Mouse (Mus musculus) right cerebral cortex, postnatal 14 days (tissue): ENCODE measurements at regions not wholly inside any gene's neighbourhood (a gene's known extent, or its start where the extent isn't known, plus 50 kb on each side); places are given as distances from the start of the nearest gene placed in this dataset.

Source experiments
- DNase-seq: peaks from one replicate; pipeline ENCODE4 v3.0.0; 2022

GRCm38 (mm10) chr9:61144685-61145318 is 227.4 kb upstream of the Tle3 start:
- no peak for DNase-seq

- no peak for DNase-seq
These were observed 226.4 kb upstream of the Tle3 start for GRCm38 (mm10) chr9:61145738-61146137.

- DNase-seq: no peak
These were observed 221.0 kb upstream of the Tle3 start for GRCm38 (mm10) chr9:61151201-61151600.

GRCm38 (mm10) chr9:61151901-61152337 is 220.2 kb upstream of the Tle3 start:
- no peak for DNase-seq

GRCm38 (mm10) chr9:61154721-61155120 is 217.4 kb upstream of the Tle3 start:
- DNase-seq: no peak

- DNase-seq: no peak
These were observed 216.3 kb upstream of the Tle3 start for GRCm38 (mm10) chr9:61155851-61156250.

- no peak for DNase-seq
These were observed 213.9 kb upstream of the Tle3 start for GRCm38 (mm10) chr9:61158192-61158770.

- DNase-seq: no peak
These were observed 213.0 kb upstream of the Tle3 start for GRCm38 (mm10) chr9:61159159-61159558.

GRCm38 (mm10) chr9:61159616-61160015 is 212.6 kb upstream of the Tle3 start:
- no peak for DNase-seq

GRCm38 (mm10) chr9:61162884-61163283 is 209.3 kb upstream of the Tle3 start:
- no peak for DNase-seq

GRCm38 (mm10) chr9:61163671-61164288 is 208.4 kb upstream of the Tle3 start:
- no peak for DNase-seq

- no peak for DNase-seq
These were observed 207.5 kb upstream of the Tle3 start for GRCm38 (mm10) chr9:61164501-61165251.

GRCm38 (mm10) chr9:61166115-61166514 is 206.1 kb upstream of the Tle3 start:
- no peak for DNase-seq

- DNase-seq: no peak
These were observed 204.9 kb upstream of the Tle3 start for GRCm38 (mm10) chr9:61167097-61167842.

GRCm38 (mm10) chr9:61168931-61169330 is 203.2 kb upstream of the Tle3 start:
- peak; percentile 24 for DNase-seq

GRCm38 (mm10) chr9:61169506-61170090 is 202.6 kb upstream of the Tle3 start:
- DNase-seq: no peak

- no peak for DNase-seq
These were observed 201.2 kb upstream of the Tle3 start for GRCm38 (mm10) chr9:61170921-61171320.

GRCm38 (mm10) chr9:61172421-61172820 is 199.7 kb upstream of the Tle3 start:
- no peak for DNase-seq

GRCm38 (mm10) chr9:61173548-61173947 is 198.6 kb upstream of the Tle3 start:
- DNase-seq: no peak

- DNase-seq: no peak
These were observed 196.8 kb upstream of the Tle3 start for GRCm38 (mm10) chr9:61175381-61175780.

- no peak for DNase-seq
These were observed 195.3 kb upstream of the Tle3 start for GRCm38 (mm10) chr9:61176856-61177255.
